Mouse (Mus musculus) cerebellum, adult 2 months (tissue): ENCODE results near the gene Olfr1427. TPM values are rescaled to one million over a fixed set of nuclear protein-coding genes. Genes with fewer than 3 reads are reported as not detected.
"Not testable (repeated sequence)": the region's sequence is repeated elsewhere in the genome, so short reads cannot be mapped to it uniquely, and the experiment has no call there.

Experiments
- DNase-seq, 2 experiments: peaks; one replicate each; pipeline ENCODE4 v3.0.0; 2021
- H3K27ac ChIP-seq: fragments of 200-500 bp; 2 replicates; pipeline ENCODE4 v1.5.1; 2012; ENCODE audit warnings: low read length, control low read depth, inconsistent platforms; ENCODE audit not compliant: insufficient read depth
- H3K27me3 ChIP-seq: fragments of 200-500 bp; 2 replicates; pipeline ENCODE4 v1.6.1; 2012; ENCODE audit warnings: inconsistent platforms, mild to moderate bottlenecking, low read length, moderate library complexity; ENCODE audit not compliant: control insufficient read depth, insufficient read depth
- H3K4me1 ChIP-seq: fragments of 200-500 bp; 2 replicates; pipeline ENCODE4 v1.6.1; 2011; ENCODE audit warnings: low read length; ENCODE audit not compliant: control insufficient read depth, insufficient read depth
- H3K4me3 ChIP-seq: fragments of 200-500 bp; replicated peaks from 2 replicates; pipeline ENCODE3; 2011; ENCODE audit warnings: mild to moderate bottlenecking, low read depth, low read length, control low read depth; ENCODE audit not compliant: insufficient read depth
- CTCF ChIP-seq: fragments of 200-500 bp; IDR thresholded peaks from 2 replicates; pipeline ENCODE4 v1.5.1; 2011; ENCODE audit warnings: low read depth, mild to moderate bottlenecking, control low read depth, low read length, moderate library complexity, borderline replicate concordance; ENCODE audit not compliant: insufficient read depth
- POLR2A ChIP-seq: fragments of 200-500 bp; IDR thresholded peaks from 2 replicates; pipeline ENCODE4 v1.6.1; 2011; ENCODE audit warnings: low read length, control low read depth, borderline replicate concordance; ENCODE audit not compliant: insufficient read depth
- WGBS: fragments of 180-500 bp; shearing (Covaris S2); methylation state at CpG from one replicate; pipeline ENCODE4 v1.1.7; 2018; 5-methylcytosine and 5-hydroxymethylcytosine counted together
- polyA plus RNA-seq: library from polyadenylated mRNA; depleted of rRNA; stranded (reverse); fragments of >200 nt; gene quantifications from 2 replicates; pipeline ENCODE4 v1.2.3, GENCODE M21; 2012; rRNA removed

Gene Olfr1427
- polyA plus RNA-seq, 1 experiment = not detected

- 49% methylated on average over 1 of the region's 1 CpGs for WGBS
- DNase-seq = no peak
- Histone ChIP-seq H3K27ac (no peak overlapping the region), H3K4me1 (no peaks in the 10 kb centered on the region), H3K4me3 (no peak overlapping the region), H3K27me3 (no peaks in the 10 kb centered on the region)
- TF ChIP-seq CTCF (no peak), POLR2A (no peak)
Measured at GRCm38 (mm10) chr19:12104541-12104940, 1.4 kb upstream of the Olfr1427 start.

GRCm38 (mm10) chr19:12091913-12092312, 11.2 kb downstream of the Olfr1427 start, which contains the start of gene Olfr1426:
Olfr1426 (minus strand) TSS chr19:12092013.
- H3K27me3 ChIP-seq = no peaks in the 10 kb centered on the region
- no peaks in the 10 kb centered on the region for H3K4me1 ChIP-seq
- 81% methylated on average over 1 of the region's 1 CpGs for WGBS
- DNase-seq = no peak
- TF ChIP-seq CTCF = no peak
- TF ChIP-seq POLR2A = no peak
- no peak within 1 kb of the TSS for H3K27ac ChIP-seq
- no peak within 1 kb of the TSS for H3K4me3 ChIP-seq

GRCm38 (mm10) chr19:12077631-12078030, 25.5 kb downstream of the Olfr1427 start, which contains the start of gene Olfr1425:
Olfr1425 (minus strand) TSS chr19:12077731.
- H3K4me1 ChIP-seq, H3K4me3 ChIP-seq, DNase-seq, H3K27me3 ChIP-seq, H3K27ac ChIP-seq: not testable (repeated sequence)
- WGBS = 77% methylated on average over 4 of the region's 4 CpGs

GRCm38 (mm10) chr19:12069546-12069945, 33.6 kb downstream of the Olfr1427 start:
- H3K27me3 ChIP-seq, H3K4me3 ChIP-seq, DNase-seq, H3K27ac ChIP-seq, H3K4me1 ChIP-seq: not testable (repeated sequence)
- 83% methylated on average over 1 of the region's 1 CpGs for WGBS

GRCm38 (mm10) chr19:12067806-12068205, 35.3 kb downstream of the Olfr1427 start:
- H3K4me3 ChIP-seq, DNase-seq, H3K27me3 ChIP-seq, H3K27ac ChIP-seq, H3K4me1 ChIP-seq: not testable (repeated sequence)
- WGBS = 52% methylated on average over 1 of the region's 1 CpGs

- not testable (repeated sequence) for DNase-seq, H3K27me3 ChIP-seq, H3K27ac ChIP-seq, H3K4me3 ChIP-seq, H3K4me1 ChIP-seq
- WGBS = 95% methylated on average over 1 of the region's 1 CpGs
Measured at GRCm38 (mm10) chr19:12062582-12062981, 40.6 kb downstream of the Olfr1427 start, which contains the start of gene Olfr1424. Olfr1424 (minus strand) TSS chr19:12062682.

Other genes with a start within 250 kb of the Olfr1427 start
- gene Olfr1418, start 242.3 kb downstream of the Olfr1427 start, polyA plus RNA-seq = not detected in 2 replicates
- 0.11 TPM in 1 of 2 replicates, not detected in the other for gene Olfr1419, start 228.2 kb downstream of the Olfr1427 start, polyA plus RNA-seq
- gene Olfr1420, start 216.8 kb downstream of the Olfr1427 start, polyA plus RNA-seq = 0.05 TPM in 1 of 2 replicates, not detected in the other
- gene Patl1, start 190.9 kb downstream of the Olfr1427 start, polyA plus RNA-seq = 21.7 and 22.3 TPM in 2 replicates
- gene Osbp, start 137.4 kb downstream of the Olfr1427 start, polyA plus RNA-seq = 38.9 and 39.9 TPM in 2 replicates
- gene Olfr1423, start 62.0 kb downstream of the Olfr1427 start, polyA plus RNA-seq = not detected in 2 replicates
- gene Olfr1424, start 40.7 kb downstream of the Olfr1427 start, polyA plus RNA-seq = not detected in 2 replicates
- gene Olfr1425, start 25.6 kb downstream of the Olfr1427 start, polyA plus RNA-seq = not detected in 2 replicates
- not detected in 2 replicates for gene Olfr1426, start 11.3 kb downstream of the Olfr1427 start, polyA plus RNA-seq
- gene Olfr1428, start 12.6 kb upstream of the Olfr1427 start, polyA plus RNA-seq = not detected in 2 replicates
- gene Olfr76, start 19.9 kb upstream of the Olfr1427 start, polyA plus RNA-seq = not detected in 2 replicates
- not detected in 2 replicates for gene Olfr1555-ps1, start 66.8 kb upstream of the Olfr1427 start, polyA plus RNA-seq
- not detected in 2 replicates for gene Olfr1431, start 97.3 kb upstream of the Olfr1427 start, polyA plus RNA-seq
- not detected in 2 replicates for gene Olfr1432, start 129.3 kb upstream of the Olfr1427 start, polyA plus RNA-seq
- gene Olfr262, start 138.3 kb upstream of the Olfr1427 start, polyA plus RNA-seq = not detected in 2 replicates
- gene Olfr235, start 157.7 kb upstream of the Olfr1427 start, polyA plus RNA-seq = 0.07 TPM in 1 of 2 replicates, not detected in the other
- not detected in 2 replicates for gene Olfr1434, start 176.5 kb upstream of the Olfr1427 start, polyA plus RNA-seq
- not detected in 2 replicates for gene Olfr1436, start 195.8 kb upstream of the Olfr1427 start, polyA plus RNA-seq
- not detected in 2 replicates for gene Olfr1437, start 221.8 kb upstream of the Olfr1427 start, polyA plus RNA-seq
- gene Olfr1438-ps1, start 232.6 kb upstream of the Olfr1427 start, polyA plus RNA-seq = not detected in 2 replicates